Mouse (Mus musculus) lung, postnatal 0 days (tissue): ENCODE measurements at regions not wholly inside any gene's neighbourhood (a gene's known extent, or its start where the extent isn't known, plus 50 kb on each side); places are given as distances from the start of the nearest gene placed in this dataset.

Experiments
- ATAC-seq: fragments of 200-750 bp; cut with Nextera tagmentation; 2 replicates; pipeline ENCODE4 v1.8.0; 2017; ENCODE audit warnings: moderate library complexity
- DNase-seq: peaks from one replicate; pipeline ENCODE4 v3.0.0-alpha.2; 2016; ENCODE audit warnings: low spot score
- H3K27ac ChIP-seq: fragments of 300-500 bp; sonication (generic); 2 replicates; pipeline ENCODE4 v1.5.1; 2014; ENCODE audit warnings: antibody characterized with exemption, mild to moderate bottlenecking, low read length, mixed read lengths
- H3K27me3 ChIP-seq: fragments of 300-500 bp; sonication (generic); replicated peaks from 2 replicates; pipeline ENCODE4 v1.6.1; 2014; ENCODE audit warnings: low read length, mixed read lengths; ENCODE audit not compliant: insufficient read depth
- H3K36me3 ChIP-seq: fragments of 300-500 bp; sonication (generic); 2 replicates; pipeline ENCODE4 v1.6.1; 2014; ENCODE audit warnings: low read length, mixed read lengths; ENCODE audit not compliant: insufficient read depth
- H3K4me1 ChIP-seq: fragments of 300-500 bp; sonication (generic); 2 replicates; pipeline ENCODE4 v1.6.1; 2014; ENCODE audit warnings: antibody characterized with exemption, low read depth, low read length, mixed read lengths; ENCODE audit not compliant: insufficient read depth
- H3K4me2 ChIP-seq: fragments of 300-500 bp; sonication (generic); replicated peaks from 2 replicates; pipeline ENCODE4 v1.6.1; 2014; ENCODE audit warnings: low read depth, mild to moderate bottlenecking, low read length, moderate library complexity, mixed read lengths
- H3K4me3 ChIP-seq: fragments of 300-500 bp; sonication (generic); 2 replicates; pipeline ENCODE4 v1.5.1; 2014; ENCODE audit warnings: low read depth, low read length
- H3K9ac ChIP-seq: fragments of 300-500 bp; sonication (generic); replicated peaks from 2 replicates; pipeline ENCODE4 v1.6.1; 2014; ENCODE audit warnings: low read depth, mild to moderate bottlenecking
- H3K9me3 ChIP-seq: fragments of 300-500 bp; sonication (generic); 2 replicates; pipeline ENCODE4 v1.6.1; 2016; ENCODE audit warnings: low read length, mixed read lengths
- CTCF ChIP-seq: IDR thresholded peaks from 2 replicates; pipeline ENCODE4 v1.5.1; 2016; ENCODE audit warnings: antibody characterized with exemption, mild to moderate bottlenecking
- EP300 ChIP-seq: IDR thresholded peaks from 2 replicates; pipeline ENCODE4 v1.6.1; 2016; ENCODE audit warnings: antibody characterized with exemption, mild to moderate bottlenecking, control low read depth
- WGBS: fragments of 180-500 bp; shearing (Covaris S2); extraction: QIAGEN DNeasy Blood & Tissue Kit; methylation state at CpG from one replicate; pipeline ENCODE4 v1.1.7; 2014; 5-methylcytosine and 5-hydroxymethylcytosine counted together

DNA sequence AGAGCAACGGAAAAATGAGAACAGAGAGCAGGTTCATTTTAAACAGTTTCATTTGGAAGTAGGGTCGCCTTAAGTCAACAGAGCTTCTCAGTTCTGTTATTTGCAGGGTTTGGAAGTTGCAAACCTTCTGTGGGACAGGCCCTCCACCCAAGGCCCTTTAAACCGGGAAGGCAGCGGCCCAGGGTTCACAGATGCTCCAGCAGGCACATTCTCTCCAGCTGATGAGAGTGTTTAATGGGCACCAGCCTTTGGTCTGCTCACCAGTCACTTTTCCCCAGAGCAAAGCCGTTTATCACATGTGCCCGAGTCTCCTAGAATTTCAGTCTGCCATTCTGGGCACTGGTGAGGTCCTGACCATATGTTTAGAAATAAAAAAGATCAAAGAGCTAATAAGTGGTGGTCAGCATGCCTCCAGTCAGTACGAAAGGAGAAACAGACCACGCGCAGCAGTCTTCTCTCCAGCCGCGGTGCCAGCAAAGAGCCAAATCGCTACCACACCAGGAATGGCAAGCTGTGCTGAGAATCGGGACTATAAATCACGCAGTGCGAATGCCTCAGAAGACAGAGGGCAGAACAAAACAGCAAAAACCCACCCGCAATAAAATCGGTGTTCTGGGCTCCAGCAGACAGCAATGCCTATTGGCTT lies 173.5 kb downstream of the Papss1 start:
- no peak overlapping the region for H3K4me2 ChIP-seq
- WGBS = 70% methylated on average over 17 of the region's 17 CpGs
- DNase-seq = no peak

DNA sequence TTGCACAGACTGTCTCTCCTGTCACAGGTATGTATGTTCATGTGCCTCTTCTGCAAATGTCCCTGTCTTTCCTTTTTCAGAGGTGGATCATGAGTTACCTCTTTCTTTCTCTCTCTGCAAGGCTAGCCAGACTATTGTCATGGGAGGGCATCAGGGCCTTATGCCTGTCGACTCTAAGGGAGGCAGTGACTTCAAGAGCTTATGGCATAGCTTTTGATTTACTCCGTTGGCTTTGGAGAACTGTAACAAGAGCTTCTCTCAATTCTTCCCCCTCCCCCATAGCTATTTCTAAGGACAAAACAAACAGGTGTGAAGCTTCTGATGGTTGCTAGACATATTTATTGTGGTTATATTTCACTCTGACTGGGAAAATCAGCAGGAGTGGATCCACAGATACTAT lies 191.0 kb downstream of the Papss1 start:
- 63% methylated on average over 2 of the region's 2 CpGs for WGBS
- DNase-seq (no peak), ATAC-seq (no peak)
- Histone ChIP-seq H3K36me3 (no peaks in the 10 kb centered on the region), H3K9me3 (no peaks in the 10 kb centered on the region; the same call in 1 of the 2 replicates), H3K27me3 (no peaks in the 10 kb centered on the region), H3K27ac (no peak overlapping the region), H3K4me2 (no peak overlapping the region), H3K9ac (no peak overlapping the region), H3K4me3 (no peak overlapping the region), H3K4me1 (no peaks in the 10 kb centered on the region)
- TF ChIP-seq CTCF (no peak), EP300 (no peak)

More for the DNA sequence above, 173.5 kb downstream of the Papss1 start:
- Histone ChIP-seq H3K27me3 (no peaks in the 10 kb centered on the region), H3K27ac (no peak overlapping the region), H3K4me1 (no peaks in the 10 kb centered on the region), H3K4me3 (no peak overlapping the region), H3K9me3 (no peaks in the 10 kb centered on the region), H3K36me3 (no peaks in the 10 kb centered on the region), H3K9ac (no peak overlapping the region)
- TF ChIP-seq EP300 (no peak), CTCF (no peak)
- no peak for ATAC-seq

DNA sequence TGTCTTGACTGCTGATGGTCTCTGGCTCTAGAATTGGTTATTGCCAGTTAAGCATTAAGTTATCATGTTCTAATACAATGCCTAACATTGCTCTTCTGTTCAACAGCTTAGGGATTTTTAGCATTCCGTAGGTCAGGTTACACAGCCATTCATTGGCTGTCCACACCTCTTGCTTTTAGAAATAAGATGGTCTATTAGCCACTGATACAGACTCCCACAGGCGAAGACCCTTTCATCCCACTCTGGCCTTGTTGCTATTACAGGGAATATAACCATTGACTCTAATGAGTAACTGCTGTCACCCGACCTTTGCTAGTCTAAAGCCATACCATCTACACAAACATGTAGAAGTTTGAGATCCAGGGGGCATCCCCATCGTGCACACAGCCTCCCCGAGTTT lies 191.6 kb downstream of the Papss1 start:
- no peaks in the 10 kb centered on the region for H3K27me3 ChIP-seq
- H3K4me1 ChIP-seq = no peaks in the 10 kb centered on the region
- no peak for TF ChIP-seq CTCF
- TF ChIP-seq EP300 = no peak
- H3K4me2 ChIP-seq = no peak overlapping the region
- no peaks in the 10 kb centered on the region; the same call in 1 of the 2 replicates for H3K9me3 ChIP-seq
- DNase-seq = no peak
- no peak overlapping the region for H3K4me3 ChIP-seq
- ATAC-seq = no peak
- H3K27ac ChIP-seq = no peak overlapping the region
- H3K36me3 ChIP-seq = no peaks in the 10 kb centered on the region
- no peak overlapping the region for H3K9ac ChIP-seq
- WGBS = 73% methylated on average over 5 of the region's 5 CpGs

DNA sequence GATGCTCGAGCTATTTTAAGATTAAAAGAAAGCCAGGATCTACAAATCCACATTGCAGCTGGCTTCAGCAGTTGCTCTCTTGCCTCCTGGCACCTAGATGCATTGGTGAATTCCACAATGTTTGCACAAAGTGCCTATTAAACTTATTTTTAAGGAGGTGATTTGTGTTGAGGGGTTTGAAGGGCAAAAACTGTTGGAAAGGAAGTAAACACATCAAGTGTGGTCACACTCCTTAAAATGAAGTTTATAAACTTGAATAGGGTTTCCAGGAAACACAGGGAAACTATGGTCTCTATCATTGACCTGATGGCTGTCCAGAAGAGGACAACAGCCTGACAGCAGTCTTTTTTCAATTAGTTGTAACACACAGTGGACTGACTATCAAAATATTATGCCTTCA lies 205.4 kb downstream of the Papss1 start:
- TF ChIP-seq EP300 = no peak
- no peak for TF ChIP-seq CTCF
- no peak overlapping the region for H3K4me3 ChIP-seq
- no peak overlapping the region for H3K4me2 ChIP-seq
- no peaks in the 10 kb centered on the region for H3K36me3 ChIP-seq
- no peak overlapping the region for H3K9ac ChIP-seq
- H3K27me3 ChIP-seq = no peaks in the 10 kb centered on the region
- H3K27ac ChIP-seq = no peak overlapping the region
- no peaks in the 10 kb centered on the region for H3K9me3 ChIP-seq
- no peak for DNase-seq
- 29% methylated on average over 1 of the region's 1 CpGs for WGBS
- no peaks in the 10 kb centered on the region for H3K4me1 ChIP-seq
- no peak for ATAC-seq

DNA sequence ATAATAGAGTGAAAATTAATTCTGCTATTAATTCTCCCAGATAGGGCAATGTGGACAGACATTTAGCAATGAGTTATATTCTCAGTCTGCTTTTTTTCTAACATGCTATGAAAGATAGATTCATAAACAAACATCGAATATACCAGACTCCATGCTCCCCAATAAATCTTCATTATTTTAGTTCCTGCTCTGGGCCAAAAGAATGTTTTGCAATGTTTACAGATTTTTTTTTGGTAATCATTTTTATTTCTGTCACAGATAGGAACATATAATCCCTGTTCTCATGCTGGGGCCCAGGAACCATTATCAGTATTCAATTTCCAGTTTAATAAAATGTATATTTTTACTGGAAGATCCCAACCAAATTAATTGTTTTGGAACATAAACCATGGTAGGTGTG lies 205.9 kb downstream of the Papss1 start:
- Histone ChIP-seq H3K36me3 (no peaks in the 10 kb centered on the region), H3K27ac (no peak overlapping the region), H3K27me3 (no peaks in the 10 kb centered on the region), H3K9me3 (no peaks in the 10 kb centered on the region), H3K4me3 (no peak overlapping the region), H3K4me2 (no peak overlapping the region), H3K9ac (no peak overlapping the region), H3K4me1 (no peaks in the 10 kb centered on the region)
- TF ChIP-seq EP300 (no peak), CTCF (no peak)
- WGBS = 67% methylated on average over 1 of the region's 1 CpGs
- no peak for ATAC-seq
- DNase-seq = no peak

DNA sequence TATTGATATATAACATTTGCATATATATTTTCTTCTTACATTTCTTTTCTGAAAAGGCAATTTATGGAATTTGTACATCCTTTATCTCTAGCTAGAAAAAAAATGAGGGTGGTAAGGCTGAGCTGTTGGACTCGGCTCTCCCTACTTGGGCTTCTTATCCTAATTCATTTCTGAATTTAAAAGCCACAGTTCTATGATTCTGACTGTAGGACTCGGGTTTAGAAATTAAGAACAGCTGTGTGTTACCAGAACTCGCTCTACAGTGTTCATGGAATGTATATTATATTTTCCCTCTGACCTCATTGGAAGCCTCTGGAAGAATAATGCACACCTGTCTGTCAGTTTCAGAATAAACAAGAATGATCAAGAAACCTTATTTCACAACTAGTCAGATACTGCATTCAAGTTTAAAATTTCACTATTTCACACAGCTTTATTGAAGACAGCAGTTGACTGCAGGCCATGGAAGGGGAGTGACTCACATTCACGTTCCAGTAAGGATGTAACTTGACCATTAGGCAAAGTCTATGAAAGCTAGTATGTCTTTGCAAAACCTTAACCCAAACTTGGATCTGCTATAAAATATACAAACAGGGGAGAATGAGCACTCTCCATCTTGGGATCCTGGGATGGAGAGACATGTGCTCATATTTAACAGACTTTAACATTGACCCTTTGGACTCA lies 207.4 kb downstream of the Papss1 start:
- Histone ChIP-seq H3K4me3 (no peak overlapping the region), H3K9me3 (no peaks in the 10 kb centered on the region), H3K4me1 (no peaks in the 10 kb centered on the region), H3K9ac (no peak overlapping the region), H3K27ac (no peak overlapping the region), H3K4me2 (no peak overlapping the region), H3K36me3 (no peaks in the 10 kb centered on the region), H3K27me3 (no peaks in the 10 kb centered on the region)
- no peak for TF ChIP-seq EP300
- no peak for TF ChIP-seq CTCF
- 67% methylated on average over 4 of the region's 4 CpGs for WGBS
- ATAC-seq = no peak
- DNase-seq = no peak
